Mouse (Mus musculus) neural tube, embryonic 13.5 days (tissue): ENCODE data around the gene Tent4a. TPM values are rescaled to one million over a fixed set of nuclear protein-coding genes. Genes with fewer than 3 reads are reported as not detected.

Source experiments
- ATAC-seq: fragments of 200-750 bp; cut with Nextera tagmentation; 2 replicates; pipeline ENCODE4 v1.8.0; 2017; ENCODE audit warnings: low read depth, mild to moderate bottlenecking, moderate TSS enrichment, moderate library complexity
- H3K27ac ChIP-seq: fragments of 300-500 bp; sonication (generic); replicated peaks from 2 replicates; pipeline ENCODE4 v1.5.1; 2015; ENCODE audit warnings: moderate library complexity, mild to moderate bottlenecking, inconsistent platforms
- H3K27me3 ChIP-seq: fragments of 300-500 bp; sonication (generic); 2 replicates; pipeline ENCODE4 v1.6.1; 2015; ENCODE audit warnings: mild to moderate bottlenecking, inconsistent platforms
- H3K36me3 ChIP-seq: fragments of 300-500 bp; sonication (generic); 2 replicates; pipeline ENCODE4 v1.6.1; 2015; ENCODE audit warnings: mild to moderate bottlenecking, inconsistent platforms
- H3K4me1 ChIP-seq: fragments of 300-500 bp; sonication (generic); replicated peaks from 2 replicates; pipeline ENCODE4 v1.6.1; 2015; ENCODE audit warnings: inconsistent platforms
- H3K4me2 ChIP-seq: fragments of 300-500 bp; sonication (generic); 2 replicates; pipeline ENCODE4 v1.6.1; 2015; ENCODE audit warnings: inconsistent platforms, mild to moderate bottlenecking, moderate library complexity
- H3K4me3 ChIP-seq: fragments of 300-500 bp; sonication (generic); 2 replicates; pipeline ENCODE4 v1.5.1; 2015; ENCODE audit warnings: mild to moderate bottlenecking, inconsistent platforms
- H3K9ac ChIP-seq: fragments of 300-500 bp; sonication (generic); 2 replicates; pipeline ENCODE4 v1.6.1; 2015; ENCODE audit warnings: moderate library complexity, mild to moderate bottlenecking, inconsistent platforms
- H3K9me3 ChIP-seq: fragments of 300-500 bp; sonication (generic); 2 replicates; pipeline ENCODE4 v1.6.1; 2016; ENCODE audit warnings: inconsistent platforms
- WGBS: fragments of 180-500 bp; shearing (Covaris S2); methylation state at CpG from one replicate; pipeline ENCODE4 v1.1.7; 2015; 5-methylcytosine and 5-hydroxymethylcytosine counted together
- polyA plus RNA-seq: library from polyadenylated mRNA; unstranded; fragments of >200 nt; fragmentation: Nextera tagmentation; extraction: Ambion mirVana; gene quantifications from 2 replicates; pipeline ENCODE4 v1.2.1, GENCODE M21; 2015

The Tent4a gene
- polyA plus RNA-seq, 1 experiment from 2014 or later, result 6.1 TPM

- peaks cover 78% of the 10 kb centered on the region for H3K4me1 ChIP-seq
- no peaks in the 10 kb centered on the region for H3K36me3 ChIP-seq
- H3K9ac ChIP-seq, result peak overlapping the region; percentile 94
- WGBS, result 83% methylated on average over 6 of the region's 6 CpGs
- H3K27me3 ChIP-seq, result no peaks in the 10 kb centered on the region
- no peak overlapping the region for H3K27ac ChIP-seq
- H3K9me3 ChIP-seq, result no peaks in the 10 kb centered on the region
- no peak for ATAC-seq
- peak overlapping the region; percentile 98 for H3K4me2 ChIP-seq
- H3K4me3 ChIP-seq, result peak overlapping the region; percentile 94
These were observed 3.5 kb downstream of the Tent4a start for GRCm38 (mm10) chr13:69530951-69531350.

GRCm38 (mm10) chr13:69530156-69530555 is 4.3 kb downstream of the Tent4a start:
- H3K4me1 ChIP-seq, result peaks cover 79% of the 10 kb centered on the region
- peak overlapping the region; percentile 94; the same call in 1 of the 2 replicates for H3K9ac ChIP-seq
- ATAC-seq, result no peak
- 0 out of 2 replicates have a peak overlapping the region, but pooled peaks have one; percentile 94 for H3K4me3 ChIP-seq
- H3K9me3 ChIP-seq, result no peaks in the 10 kb centered on the region
- no peak overlapping the region for H3K27ac ChIP-seq
- peak overlapping the region; percentile 98 for H3K4me2 ChIP-seq
- H3K36me3 ChIP-seq, result no peaks in the 10 kb centered on the region
- WGBS, result 75% methylated on average over 3 of the region's 3 CpGs
- no peaks in the 10 kb centered on the region for H3K27me3 ChIP-seq

- no peak for ATAC-seq
- peaks cover 94% of the 10 kb centered on the region for H3K4me1 ChIP-seq
- 84% methylated on average over 7 of the region's 7 CpGs for WGBS
These were observed 5.9 kb downstream of the Tent4a start for GRCm38 (mm10) chr13:69528531-69528930.

GRCm38 (mm10) chr13:69525867-69526266 is 8.6 kb downstream of the Tent4a start:
- no peaks in the 10 kb centered on the region for H3K9me3 ChIP-seq
- H3K36me3 ChIP-seq, result no peaks in the 10 kb centered on the region
- ATAC-seq, result no peak
- H3K4me1 ChIP-seq, result peaks cover 97% of the 10 kb centered on the region
- no peak overlapping the region for H3K4me2 ChIP-seq
- WGBS, result 58% methylated on average over 4 of the region's 4 CpGs
- no peak overlapping the region for H3K4me3 ChIP-seq
- no peak overlapping the region for H3K9ac ChIP-seq
- no peak overlapping the region for H3K27ac ChIP-seq
- no peaks in the 10 kb centered on the region for H3K27me3 ChIP-seq

More at GRCm38 (mm10) chr13:69528531-69528930, 5.9 kb downstream of the Tent4a start:
- H3K9me3 ChIP-seq, result no peaks in the 10 kb centered on the region
- no peak overlapping the region for H3K4me2 ChIP-seq
- no peak overlapping the region for H3K9ac ChIP-seq
- no peaks in the 10 kb centered on the region for H3K36me3 ChIP-seq
- H3K27ac ChIP-seq, result no peak overlapping the region
- H3K4me3 ChIP-seq, result no peak overlapping the region
- no peaks in the 10 kb centered on the region for H3K27me3 ChIP-seq

- H3K36me3 ChIP-seq, result no peaks in the 10 kb centered on the region
- H3K27me3 ChIP-seq, result no peaks in the 10 kb centered on the region
- 84% methylated on average over 2 of the region's 2 CpGs for WGBS
- ATAC-seq, result no peak
- H3K27ac ChIP-seq, result no peak overlapping the region
- H3K4me2 ChIP-seq, result no peak overlapping the region
- H3K9ac ChIP-seq, result no peak overlapping the region
- H3K4me3 ChIP-seq, result no peak overlapping the region
- no peaks in the 10 kb centered on the region for H3K9me3 ChIP-seq
- H3K4me1 ChIP-seq, result peaks cover 96% of the 10 kb centered on the region
These were observed 10.3 kb downstream of the Tent4a start for GRCm38 (mm10) chr13:69524158-69524530.

GRCm38 (mm10) chr13:69523444-69524157 is 10.8 kb downstream of the Tent4a start:
- 57% methylated on average over 14 of the region's 14 CpGs for WGBS
- peaks cover 94% of the 10 kb centered on the region for H3K4me1 ChIP-seq
- no peaks in the 10 kb centered on the region for H3K36me3 ChIP-seq
- ATAC-seq, result no peak
- peak overlapping the region; percentile 28; the same call in 1 of the 2 replicates for H3K27ac ChIP-seq
- no peaks in the 10 kb centered on the region for H3K27me3 ChIP-seq
- H3K4me2 ChIP-seq, result no peak overlapping the region
- no peak overlapping the region for H3K9ac ChIP-seq
- no peaks in the 10 kb centered on the region for H3K9me3 ChIP-seq
- no peak overlapping the region for H3K4me3 ChIP-seq

GRCm38 (mm10) chr13:69522161-69522791 is 12.1 kb downstream of the Tent4a start:
- Histone ChIP-seq H3K36me3 (no peaks in the 10 kb centered on the region), H3K4me2 (no peak overlapping the region), H3K9ac (peak overlapping the region; percentile 38; the same call in 1 of the 2 replicates), H3K9me3 (no peaks in the 10 kb centered on the region), H3K27me3 (no peaks in the 10 kb centered on the region), H3K4me3 (no peak overlapping the region), H3K4me1 (peaks cover 90% of the 10 kb centered on the region), H3K27ac (no peak overlapping the region)
- no peak for ATAC-seq
- WGBS, result 100% methylated on average over 1 of the region's 1 CpGs

GRCm38 (mm10) chr13:69519137-69519536 is 15.3 kb downstream of the Tent4a start:
- H3K9ac ChIP-seq, result no peak overlapping the region
- H3K9me3 ChIP-seq, result no peaks in the 10 kb centered on the region
- no peaks in the 10 kb centered on the region for H3K36me3 ChIP-seq
- no peak for ATAC-seq
- H3K27ac ChIP-seq, result no peak overlapping the region
- peaks cover 61% of the 10 kb centered on the region for H3K4me1 ChIP-seq
- no peak overlapping the region for H3K4me3 ChIP-seq
- no peak overlapping the region for H3K4me2 ChIP-seq
- WGBS, result 78% methylated on average over 6 of the region's 6 CpGs
- no peaks in the 10 kb centered on the region for H3K27me3 ChIP-seq

GRCm38 (mm10) chr13:69517445-69517844 is 17.0 kb downstream of the Tent4a start:
- no peak overlapping the region for H3K4me3 ChIP-seq
- no peak overlapping the region for H3K9ac ChIP-seq
- H3K27me3 ChIP-seq, result no peaks in the 10 kb centered on the region
- H3K9me3 ChIP-seq, result no peaks in the 10 kb centered on the region
- H3K36me3 ChIP-seq, result peaks cover 7% of the 10 kb centered on the region
- H3K4me1 ChIP-seq, result peaks cover 44% of the 10 kb centered on the region
- H3K4me2 ChIP-seq, result no peak overlapping the region
- H3K27ac ChIP-seq, result no peak overlapping the region
- ATAC-seq, result no peak
- 88% methylated on average over 5 of the region's 6 CpGs for WGBS

- 82% methylated on average over 3 of the region's 3 CpGs for WGBS
- Histone ChIP-seq H3K9me3 (no peaks in the 10 kb centered on the region), H3K9ac (no peak overlapping the region), H3K36me3 (peaks cover 27% of the 10 kb centered on the region), H3K4me1 (peaks cover 23% of the 10 kb centered on the region), H3K27me3 (no peaks in the 10 kb centered on the region), H3K27ac (no peak overlapping the region), H3K4me3 (no peak overlapping the region), H3K4me2 (no peak overlapping the region)
- ATAC-seq, result no peak
These were observed 19.3 kb downstream of the Tent4a start for GRCm38 (mm10) chr13:69515091-69515490.

- no peak overlapping the region for H3K27ac ChIP-seq
- peak; percentile 83 for ATAC-seq
- 66% methylated on average over 9 of the region's 9 CpGs for WGBS
- H3K9ac ChIP-seq, result no peak overlapping the region
- H3K27me3 ChIP-seq, result no peaks in the 10 kb centered on the region
- peaks cover 77% of the 10 kb centered on the region for H3K36me3 ChIP-seq
- H3K4me3 ChIP-seq, result no peak overlapping the region
- no peaks in the 10 kb centered on the region for H3K9me3 ChIP-seq
- H3K4me2 ChIP-seq, result no peak overlapping the region
- peaks cover 5% of the 10 kb centered on the region; the same call in 1 of the 2 replicates for H3K4me1 ChIP-seq
These were observed 24.8 kb downstream of the Tent4a start for GRCm38 (mm10) chr13:69509391-69510244.

- no peak for ATAC-seq
- peaks cover 5% of the 10 kb centered on the region; the same call in 1 of the 2 replicates for H3K4me1 ChIP-seq
- WGBS, result 95% methylated on average over 3 of the region's 3 CpGs
These were observed 26.8 kb downstream of the Tent4a start for GRCm38 (mm10) chr13:69507666-69508065.

More at GRCm38 (mm10) chr13:69507666-69508065, 26.8 kb downstream of the Tent4a start:
- Histone ChIP-seq H3K9me3 (no peaks in the 10 kb centered on the region), H3K27ac (no peak overlapping the region), H3K4me3 (no peak overlapping the region), H3K9ac (no peak overlapping the region), H3K36me3 (peaks cover 90% of the 10 kb centered on the region), H3K4me2 (no peak overlapping the region), H3K27me3 (no peaks in the 10 kb centered on the region)
